Mouse (Mus musculus) brown adipose tissue, adult 24 weeks (tissue): Measurements from ENCODE around the gene Fam227b. TPM values are rescaled to one million over a fixed set of nuclear protein-coding genes. Genes with fewer than 3 reads are reported as not detected.

ENCODE experiments used
- H3K27ac ChIP-seq: fragments of 200-500 bp; replicated peaks from 2 replicates; pipeline ENCODE4 v1.5.1; 2012; ENCODE audit warnings: low read depth, mild to moderate bottlenecking, low read length
- H3K4me1 ChIP-seq: fragments of 200-500 bp; 2 replicates; pipeline ENCODE4 v1.6.1; 2012; ENCODE audit warnings: low read length, mixed read lengths; ENCODE audit not compliant: control insufficient read depth, insufficient read depth, insufficient read length
- H3K4me3 ChIP-seq: fragments of 200-500 bp; 2 replicates; pipeline ENCODE4 v1.5.1; 2012; ENCODE audit warnings: low read depth, mild to moderate bottlenecking, low read length, moderate library complexity; ENCODE audit not compliant: insufficient read depth
- polyA plus RNA-seq: library from polyadenylated mRNA; stranded (reverse); fragments of >200 nt; gene quantifications from 2 replicates; pipeline ENCODE4 v1.2.4, GENCODE M21; 2012; ENCODE audit not compliant: missing spikeins, insufficient read depth, insufficient read length

Fam227b gene
- not detected in 2 replicates for polyA plus RNA-seq

- H3K4me1 ChIP-seq: peaks cover 2% of the 10 kb centered on the region
- peak within 1 kb of the TSS; percentile 86 for H3K4me3 ChIP-seq
- peak within 1 kb of the TSS; percentile 79 for H3K27ac ChIP-seq
Observed at GRCm38 (mm10) chr2:126151855-126152571, at the start of gene Fam227b, which contains the start of gene Dtwd1. Gene Fam227b (minus strand): TSS chr2:126152004. Gene Dtwd1 (plus strand): TSS chr2:126152141.

GRCm38 (mm10) chr2:126198971-126199370, 47.2 kb upstream of the Fam227b start:
- no peaks in the 10 kb centered on the region for H3K4me1 ChIP-seq
- no peak overlapping the region for H3K27ac ChIP-seq
- H3K4me3 ChIP-seq: no peak overlapping the region

- Histone ChIP-seq H3K4me3 (no peak overlapping the region), H3K4me1 (no peaks in the 10 kb centered on the region), H3K27ac (no peak overlapping the region)
Observed at GRCm38 (mm10) chr2:126195631-126196356, 44.0 kb upstream of the Fam227b start.

- Histone ChIP-seq H3K4me1 (no peaks in the 10 kb centered on the region), H3K27ac (no peak overlapping the region), H3K4me3 (no peak overlapping the region)
Observed at GRCm38 (mm10) chr2:126192129-126192528, 40.3 kb upstream of the Fam227b start.

- H3K4me3 ChIP-seq: no peak overlapping the region
- H3K27ac ChIP-seq: no peak overlapping the region
- H3K4me1 ChIP-seq: no peaks in the 10 kb centered on the region
Observed at GRCm38 (mm10) chr2:126191306-126191705, 39.5 kb upstream of the Fam227b start.

GRCm38 (mm10) chr2:126171427-126171826, 19.6 kb upstream of the Fam227b start:
- H3K27ac ChIP-seq: no peak overlapping the region
- no peaks in the 10 kb centered on the region for H3K4me1 ChIP-seq
- no peak overlapping the region for H3K4me3 ChIP-seq

- no peaks in the 10 kb centered on the region for H3K4me1 ChIP-seq
- H3K27ac ChIP-seq: no peak overlapping the region
- H3K4me3 ChIP-seq: no peak overlapping the region
Observed at GRCm38 (mm10) chr2:126166848-126167617, 15.2 kb upstream of the Fam227b start.

GRCm38 (mm10) chr2:126166335-126166734, 14.5 kb upstream of the Fam227b start:
- H3K27ac ChIP-seq: no peak overlapping the region
- H3K4me1 ChIP-seq: no peaks in the 10 kb centered on the region
- H3K4me3 ChIP-seq: no peak overlapping the region

- H3K27ac ChIP-seq: no peak overlapping the region
- H3K4me1 ChIP-seq: no peaks in the 10 kb centered on the region
- H3K4me3 ChIP-seq: no peak overlapping the region
Observed at GRCm38 (mm10) chr2:126165277-126166018, 13.6 kb upstream of the Fam227b start.

- no peaks in the 10 kb centered on the region; the same call in 1 of the 2 replicates for H3K4me1 ChIP-seq
- H3K4me3 ChIP-seq: no peak overlapping the region
- H3K27ac ChIP-seq: no peak overlapping the region
Observed at GRCm38 (mm10) chr2:126147723-126148122, 4.1 kb downstream of the Fam227b start.

GRCm38 (mm10) chr2:126094616-126095015, 57.2 kb downstream of the Fam227b start:
- no peak overlapping the region for H3K27ac ChIP-seq
- no peak overlapping the region for H3K4me3 ChIP-seq
- no peaks in the 10 kb centered on the region for H3K4me1 ChIP-seq

- H3K4me1 ChIP-seq: no peaks in the 10 kb centered on the region
Observed at GRCm38 (mm10) chr2:126090432-126090831, 61.4 kb downstream of the Fam227b start.

GRCm38 (mm10) chr2:126086187-126086586, 65.6 kb downstream of the Fam227b start:
- Histone ChIP-seq H3K27ac (no peak overlapping the region), H3K4me1 (no peaks in the 10 kb centered on the region), H3K4me3 (no peak overlapping the region)

More at GRCm38 (mm10) chr2:126090432-126090831, 61.4 kb downstream of the Fam227b start:
- H3K27ac ChIP-seq: no peak overlapping the region
- H3K4me3 ChIP-seq: no peak overlapping the region

- Histone ChIP-seq H3K4me3 (no peak overlapping the region), H3K4me1 (no peaks in the 10 kb centered on the region), H3K27ac (no peak overlapping the region)
Observed at GRCm38 (mm10) chr2:126084326-126084725, 67.5 kb downstream of the Fam227b start.
